Mouse (Mus musculus) heart, postnatal 36 days (tissue): ENCODE data around the gene Foxj1. TPM values are rescaled to one million over a fixed set of nuclear protein-coding genes. Genes with fewer than 3 reads are reported as not detected.

ENCODE experiments used
- total RNA-seq, 2 experiments: library from RNA; stranded (reverse); gene quantifications; 2 replicates each; pipeline ENCODE4 v1.2.3; 2021

Gene Foxj1
- total RNA-seq, 2 experiments from 2014 or later: not detected

Other genes starting within 250 kb of the Foxj1 start
- gene Wbp2, start 248.4 kb downstream of the Foxj1 start, total RNA-seq: 100 to 1,000 TPM in 1 of 2 experiments, 10 to 100 TPM in 1; 97.0 to 106 TPM
- gene Trim47, start 208.2 kb downstream of the Foxj1 start, total RNA-seq: 10 to 100 TPM; 25.2 to 34.2 TPM
- gene Trim65, start 204.3 kb downstream of the Foxj1 start, total RNA-seq: 1 to 10 TPM; 7.4 to 7.6 TPM
- gene Mrpl38, start 196.5 kb downstream of the Foxj1 start, total RNA-seq: 10 to 100 TPM; 62.9 to 63.4 TPM
- gene Fbf1, start 167.2 kb downstream of the Foxj1 start, total RNA-seq: 10 to 100 TPM; 13.2 to 16.2 TPM
- gene Ten1, start 136.5 kb downstream of the Foxj1 start, total RNA-seq: 10 to 100 TPM; 10.5 to 20.1 TPM
- gene Acox1, start 136.4 kb downstream of the Foxj1 start, total RNA-seq: 100 to 1,000 TPM; 160 to 173 TPM
- gene Evpl, start 97.3 kb downstream of the Foxj1 start, total RNA-seq: 1 to 10 TPM in 1 of 2 experiments, under 1 TPM in 1; 0.62 to 1.0 TPM
- gene Srp68, start 61.2 kb downstream of the Foxj1 start, total RNA-seq: 10 to 100 TPM; 65.9 to 71.2 TPM
- not detected for gene Galr2, start 54.5 kb downstream of the Foxj1 start, total RNA-seq
- gene Exoc7, start 28.2 kb downstream of the Foxj1 start, total RNA-seq: 10 to 100 TPM; 56.4 to 60.9 TPM
- 1 to 10 TPM; 5.8 to 6.1 TPM for gene Rnf157, start 77.6 kb upstream of the Foxj1 start, total RNA-seq
- 10 to 100 TPM; 40.4 to 44.9 TPM for gene Ubald2, start 98.7 kb upstream of the Foxj1 start, total RNA-seq
- under 1 TPM in 1 of 2 experiments, not detected in 1; 0.11 TPM for gene Qrich2, start 130.8 kb upstream of the Foxj1 start, total RNA-seq
- 10 to 100 TPM; 30.9 to 34.6 TPM for gene Prpsap1, start 158.8 kb upstream of the Foxj1 start, total RNA-seq
- 1 to 10 TPM; 1.0 to 1.2 TPM for gene Sphk1, start 195.5 kb upstream of the Foxj1 start, total RNA-seq
- gene Ube2o, start 246.0 kb upstream of the Foxj1 start, total RNA-seq: 10 to 100 TPM; 28.5 to 29.7 TPM